Mouse (Mus musculus) small intestine, adult 2 months (tissue): ENCODE data around the gene Sds. TPM values are rescaled to one million over a fixed set of nuclear protein-coding genes. Genes with fewer than 3 reads are reported as not detected.

Source experiments
- H3K27ac ChIP-seq: fragments of 200-500 bp; 2 replicates; pipeline ENCODE4 v1.5.1; 2012; ENCODE audit warnings: low read depth, low read length, control low read depth, inconsistent platforms; ENCODE audit not compliant: insufficient read depth
- H3K27me3 ChIP-seq: fragments of 200-500 bp; 2 replicates; pipeline ENCODE4 v1.6.1; 2012; ENCODE audit warnings: mild to moderate bottlenecking, moderate library complexity, low read length, inconsistent platforms; ENCODE audit not compliant: control insufficient read depth, insufficient read depth
- H3K36me3 ChIP-seq: fragments of 200-500 bp; 2 replicates; pipeline ENCODE4 v1.6.1; 2012; ENCODE audit warnings: mild to moderate bottlenecking, low read length, control low read depth, inconsistent platforms; ENCODE audit not compliant: control insufficient read depth, insufficient read depth
- H3K4me1 ChIP-seq: fragments of 200-500 bp; 2 replicates; pipeline ENCODE4 v1.6.1; 2012; ENCODE audit warnings: low read length, inconsistent platforms, mixed read lengths; ENCODE audit not compliant: control insufficient read depth, insufficient read depth, insufficient read length
- H3K4me3 ChIP-seq: fragments of 200-500 bp; 2 replicates; pipeline ENCODE4 v1.5.1; 2012; ENCODE audit warnings: low read depth, mild to moderate bottlenecking, control low read depth, inconsistent platforms, low read length, moderate library complexity
- CTCF ChIP-seq: fragments of 200-500 bp; IDR thresholded peaks from 2 replicates; pipeline ENCODE4 v1.5.1; 2012; ENCODE audit warnings: low read depth, mild to moderate bottlenecking, control low read depth, inconsistent platforms, low read length, moderate library complexity, mixed read lengths; ENCODE audit not compliant: insufficient replicate concordance, insufficient read length; ENCODE audit errors: extremely low read depth
- POLR2A ChIP-seq: fragments of 200-500 bp; IDR thresholded peaks from 2 replicates; pipeline ENCODE4 v1.6.1; 2012; ENCODE audit warnings: low read depth, mild to moderate bottlenecking, control low read depth, inconsistent platforms, low read length, moderate library complexity
- WGBS: fragments of 180-500 bp; shearing (Covaris S2); methylation state at CpG from one replicate; pipeline ENCODE4 v1.1.7; 2018; 5-methylcytosine and 5-hydroxymethylcytosine counted together
- polyA plus RNA-seq: library from polyadenylated mRNA; depleted of rRNA; stranded (reverse); fragments of >200 nt; gene quantifications from 2 replicates; pipeline ENCODE4 v1.2.3, GENCODE M21; 2012; rRNA removed

Sds gene
- polyA plus RNA-seq, 1 experiment: not detected

DNA sequence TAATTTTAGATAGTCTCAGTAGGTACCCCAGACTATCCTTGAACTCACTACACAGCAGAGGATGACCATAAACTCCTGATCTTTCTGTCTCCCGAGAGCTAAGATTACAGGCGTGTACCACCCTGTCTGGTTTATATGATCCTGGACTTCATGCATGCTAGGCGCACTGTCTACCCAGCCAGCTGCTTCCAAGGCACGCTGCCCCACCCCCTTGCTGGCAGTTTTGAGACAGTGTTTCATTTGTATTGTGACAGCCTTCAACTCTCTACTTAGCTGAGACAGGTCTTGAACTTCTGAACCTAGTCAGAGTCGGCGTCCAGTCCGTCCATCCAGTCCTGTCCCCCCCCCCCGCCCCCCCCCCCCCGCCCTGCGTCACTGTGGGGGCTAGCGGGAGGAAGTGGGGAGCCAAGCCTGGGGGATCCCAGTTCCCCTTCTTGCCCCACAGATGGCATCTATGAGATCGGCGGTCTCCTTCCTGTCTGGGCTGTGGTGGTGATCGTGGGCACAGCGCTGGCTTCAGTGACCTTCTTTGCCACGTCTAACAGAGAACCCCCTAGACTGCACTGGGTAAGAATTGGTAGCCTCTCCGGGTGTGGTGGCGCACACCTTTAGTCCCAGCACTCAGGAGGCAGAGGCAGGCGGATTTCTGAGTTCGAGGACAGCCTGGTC lies 51.1 kb downstream of the Sds start:
- H3K4me3 ChIP-seq: no peak overlapping the region
- H3K36me3 ChIP-seq: no peaks in the 10 kb centered on the region; the same call in 1 of the 2 replicates
- H3K4me1 ChIP-seq: no peaks in the 10 kb centered on the region; the same call in 1 of the 2 replicates
- H3K27me3 ChIP-seq: no peaks in the 10 kb centered on the region
- H3K27ac ChIP-seq: no peak overlapping the region
- no peak for TF ChIP-seq CTCF
- TF ChIP-seq POLR2A: no peak
- WGBS: 78% methylated on average over 18 of the region's 20 CpGs

- WGBS: 78% methylated on average over 8 of the region's 8 CpGs
- Histone ChIP-seq H3K4me1 (no peaks in the 10 kb centered on the region), H3K27ac (no peak overlapping the region), H3K36me3 (peaks cover 17% of the 10 kb centered on the region), H3K4me3 (no peak overlapping the region), H3K27me3 (no peaks in the 10 kb centered on the region)
- no peak for TF ChIP-seq CTCF
- TF ChIP-seq POLR2A: no peak
These were observed 55.3 kb downstream of the Sds start for GRCm38 (mm10) chr5:120531631-120532030.

Other genes starting within 250 kb of the Sds start
- gene Lhx5, start 44.8 kb upstream of the Sds start, polyA plus RNA-seq: 0.38 TPM in 2 replicates
- gene Sdsl, start 3.7 kb upstream of the Sds start, polyA plus RNA-seq: 27.3 and 46.4 TPM in 2 replicates
- gene Plbd2, start 27.1 kb downstream of the Sds start, polyA plus RNA-seq: 19.9 and 24.3 TPM in 2 replicates
- gene Slc8b1, start 34.6 kb downstream of the Sds start, polyA plus RNA-seq: 8.0 and 12.1 TPM in 2 replicates
- 48.5 and 115 TPM in 2 replicates for gene Tpcn1, start 112.1 kb downstream of the Sds start, polyA plus RNA-seq
- gene Iqcd, start 112.5 kb downstream of the Sds start, polyA plus RNA-seq: 0.15 and 0.25 TPM in 2 replicates
- 6.9 and 12.1 TPM in 2 replicates for gene Rita1, start 136.1 kb downstream of the Sds start, polyA plus RNA-seq
- 23.1 and 44.6 TPM in 2 replicates for gene Ddx54, start 136.2 kb downstream of the Sds start, polyA plus RNA-seq
- gene Cfap73, start 157.7 kb downstream of the Sds start, polyA plus RNA-seq: not detected in 2 replicates
- 1.7 and 2.6 TPM in 2 replicates for gene Rasal1, start 172.3 kb downstream of the Sds start, polyA plus RNA-seq
- gene Dtx1, start 235.4 kb downstream of the Sds start, polyA plus RNA-seq: 18.1 and 31.1 TPM in 2 replicates